Mouse (Mus musculus): ENCODE results near the gene Scel.

The Scel gene

GRCm38 (mm10) chr14:103653800-103654199, 140.7 kb downstream of the Scel start:
- peak; percentile 44 for DNase-seq

DNA sequence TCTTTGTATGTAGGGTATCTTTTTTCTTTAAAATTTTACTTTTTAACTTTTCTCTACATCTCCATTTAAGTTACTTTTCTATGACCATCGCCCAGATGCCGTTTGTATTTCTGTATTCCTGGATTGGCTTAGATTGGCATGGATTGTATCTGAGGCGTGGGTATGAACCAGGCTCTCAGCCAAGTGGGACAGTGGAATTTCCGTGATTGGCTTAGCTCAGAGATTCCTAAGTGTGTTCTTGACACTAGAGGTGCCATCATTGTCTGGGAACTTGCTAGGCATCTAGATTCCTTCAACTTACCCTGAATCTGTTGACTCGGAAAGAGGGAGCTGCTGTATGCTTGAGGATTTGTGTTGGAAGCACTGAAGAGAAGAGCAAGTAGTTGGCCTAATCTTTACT, 142.3 kb downstream of the Scel start:
- DNase-seq = no peak

GRCm38 (mm10) chr14:103657876-103658275, 144.7 kb downstream of the Scel start:
- no peak for DNase-seq

Measured in thymus, postnatal 25 days (tissue).